Mouse (Mus musculus): ENCODE data around the gene Stxbp2. TPM values are rescaled to one million over a fixed set of nuclear protein-coding genes. Genes with fewer than 3 reads are reported as not detected.
A peak's percentile ranks its signal among the peaks of the same experiment; 100 is the strongest.

Stxbp2 gene
- polyA plus RNA-seq, 1 experiment from 2014 or later, result 48.2 TPM

DNA sequence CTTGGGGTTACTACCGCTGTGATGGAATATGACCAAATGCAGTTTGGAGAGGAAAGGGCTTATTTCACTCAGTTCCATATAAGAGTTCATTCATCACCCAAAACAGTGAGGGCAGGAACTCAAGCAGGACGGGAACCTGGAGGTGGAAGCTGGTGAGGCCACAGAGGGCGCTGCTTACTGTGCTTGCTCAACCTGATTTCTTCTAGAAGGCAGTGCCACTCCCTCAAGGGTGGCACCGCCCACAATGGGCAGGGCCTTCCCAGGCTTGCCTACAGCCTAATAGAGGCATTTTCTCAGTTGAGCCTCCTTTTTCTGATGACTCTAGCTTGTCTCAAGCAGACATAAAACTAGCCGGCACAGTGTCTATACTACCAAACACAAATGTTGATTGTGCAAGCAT is 15.0 kb downstream of the Stxbp2 start:
- H3K27ac ChIP-seq (ENCODE audit: poor library complexity, severe bottlenecking), result no peak overlapping the region
- ATAC-seq (ENCODE audit: insufficient number of reproducible peaks, low FRiP score), result no peak
- no peaks in the 10 kb centered on the region for H3K9me3 ChIP-seq (replicated peaks)
- H3K4me3 ChIP-seq, result no peak overlapping the region
- H3K9ac ChIP-seq, result no peak overlapping the region
- H3K4me1 ChIP-seq (replicated peaks), result no peaks in the 10 kb centered on the region
- H3K36me3 ChIP-seq, result peaks cover 20% of the 10 kb centered on the region; the same call in 1 of the 2 replicates
- WGBS, result 16% methylated on average over 5 of the region's 5 CpGs
- H3K4me2 ChIP-seq, result no peak overlapping the region
- H3K27me3 ChIP-seq (replicated peaks), result no peaks in the 10 kb centered on the region

- Histone ChIP-seq H3K27me3 (replicated peaks) (no peaks in the 10 kb centered on the region), H3K4me2 (no peak overlapping the region), H3K9ac (no peak overlapping the region), H3K4me3 (no peak overlapping the region), H3K9me3 (replicated peaks) (no peaks in the 10 kb centered on the region), H3K36me3 (peaks cover 8% of the 10 kb centered on the region; the same call in 1 of the 2 replicates), H3K27ac (ENCODE audit: poor library complexity, severe bottlenecking) (no peak overlapping the region), H3K4me1 (replicated peaks) (no peaks in the 10 kb centered on the region)
- ATAC-seq (ENCODE audit: insufficient number of reproducible peaks, low FRiP score), result no peak
- 77% methylated on average over 6 of the region's 6 CpGs for WGBS
Measured at GRCm38 (mm10) chr8:3646824-3647531, 16.2 kb downstream of the Stxbp2 start.

DNA sequence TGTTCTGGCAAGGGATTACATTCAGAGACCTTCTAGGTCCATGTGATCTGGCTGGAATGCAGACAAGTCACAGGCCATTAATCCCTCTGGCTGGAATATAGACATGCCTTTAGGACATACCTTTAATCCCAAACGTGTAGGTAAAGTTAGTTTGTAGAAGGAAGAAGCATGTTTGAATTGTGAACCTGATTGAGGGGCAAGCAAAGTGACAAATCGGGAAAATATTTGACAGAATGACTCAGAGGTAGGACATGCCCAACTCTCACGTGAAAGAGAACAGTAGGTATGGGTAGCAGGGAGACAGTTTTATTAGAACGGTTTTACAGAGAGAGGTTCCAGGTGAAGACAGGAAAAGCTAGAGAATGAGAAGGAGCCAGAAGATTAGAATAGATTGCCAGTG is 16.8 kb downstream of the Stxbp2 start:
- Histone ChIP-seq H3K4me2 (no peak overlapping the region), H3K4me3 (no peak overlapping the region), H3K36me3 (peaks cover 6% of the 10 kb centered on the region; the same call in 1 of the 2 replicates), H3K9me3 (replicated peaks) (no peaks in the 10 kb centered on the region), H3K4me1 (replicated peaks) (no peaks in the 10 kb centered on the region), H3K9ac (no peak overlapping the region), H3K27me3 (replicated peaks) (no peaks in the 10 kb centered on the region), H3K27ac (ENCODE audit: poor library complexity, severe bottlenecking) (no peak overlapping the region)
- WGBS, result 71% methylated on average over 4 of the region's 4 CpGs
- ATAC-seq (ENCODE audit: insufficient number of reproducible peaks, low FRiP score), result no peak

DNA sequence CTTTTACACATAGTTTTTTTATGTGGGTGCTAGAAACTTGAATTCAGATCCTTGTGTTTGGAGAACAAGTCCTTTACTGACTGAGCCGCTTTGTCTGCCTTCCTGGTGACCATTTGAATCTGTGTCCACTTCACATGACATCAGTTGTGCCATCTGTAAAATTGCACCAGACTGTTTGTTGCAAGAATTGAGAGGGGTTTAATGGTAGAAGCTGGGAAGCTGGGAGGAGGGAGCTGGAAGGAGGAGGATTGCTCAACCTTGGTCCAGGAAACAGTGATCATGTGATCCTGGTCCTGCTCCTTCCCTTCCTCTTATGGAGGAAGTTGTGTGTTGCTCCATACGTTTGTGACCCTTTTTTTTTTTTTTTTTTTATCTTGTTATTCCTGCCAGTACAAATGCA is 17.5 kb downstream of the Stxbp2 start:
- Histone ChIP-seq H3K4me3 (no peak overlapping the region), H3K9me3 (replicated peaks) (no peaks in the 10 kb centered on the region), H3K4me2 (no peak overlapping the region), H3K4me1 (replicated peaks) (no peaks in the 10 kb centered on the region), H3K27me3 (replicated peaks) (no peaks in the 10 kb centered on the region), H3K27ac (ENCODE audit: poor library complexity, severe bottlenecking) (no peak overlapping the region), H3K9ac (no peak overlapping the region), H3K36me3 (no peaks in the 10 kb centered on the region)
- ATAC-seq (ENCODE audit: insufficient number of reproducible peaks, low FRiP score), result no peak
- 66% methylated on average over 2 of the region's 2 CpGs for WGBS

DNA sequence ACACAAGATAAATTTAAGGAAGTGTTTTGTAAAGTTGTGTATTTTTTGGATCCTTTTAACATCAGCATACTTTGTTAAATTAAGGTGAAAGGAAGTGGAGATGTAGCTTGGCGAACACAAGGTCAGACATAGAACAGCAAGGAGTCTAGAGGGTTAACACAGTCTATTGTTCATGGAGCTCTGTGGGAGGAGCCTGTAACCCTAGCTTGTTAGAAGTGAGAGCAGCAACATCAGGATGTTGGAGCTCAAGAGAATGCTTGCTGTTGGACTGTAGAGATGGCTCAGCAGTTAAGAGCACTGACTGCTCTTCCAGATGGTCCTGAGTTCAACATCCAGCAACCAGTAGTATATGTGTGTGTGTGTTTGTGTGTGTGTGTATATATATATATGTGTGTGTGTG is 18.2 kb downstream of the Stxbp2 start:
- ATAC-seq (ENCODE audit: insufficient number of reproducible peaks, low FRiP score), result no peak
- 52% methylated on average over 1 of the region's 1 CpGs for WGBS
- H3K4me3 ChIP-seq, result no peak overlapping the region
- no peak overlapping the region for H3K9ac ChIP-seq
- H3K4me1 ChIP-seq (replicated peaks), result no peaks in the 10 kb centered on the region
- H3K9me3 ChIP-seq (replicated peaks), result no peaks in the 10 kb centered on the region
- H3K27ac ChIP-seq (ENCODE audit: poor library complexity, severe bottlenecking), result no peak overlapping the region
- no peaks in the 10 kb centered on the region for H3K27me3 ChIP-seq (replicated peaks)
- H3K4me2 ChIP-seq, result peak overlapping the region; percentile 17; the same call in 1 of the 2 replicates
- no peaks in the 10 kb centered on the region for H3K36me3 ChIP-seq

DNA sequence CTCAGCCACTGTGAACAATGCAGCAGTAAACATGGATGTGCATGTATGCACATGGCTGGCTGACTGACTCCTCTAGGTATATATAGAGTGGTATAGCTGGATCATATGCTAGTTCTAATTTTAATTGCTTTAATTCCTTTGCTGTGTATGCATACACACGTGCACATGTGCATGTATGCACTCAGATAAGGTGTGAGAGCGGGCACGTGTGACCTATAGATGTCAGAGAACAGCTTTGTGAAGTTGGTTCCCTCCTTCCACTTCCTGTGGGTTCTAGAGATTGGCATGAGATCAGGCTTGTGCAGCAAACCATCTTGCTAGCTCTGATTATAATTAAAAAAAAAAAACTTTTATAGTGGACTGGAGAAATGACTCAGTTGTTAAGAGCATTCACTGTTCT is 22.1 kb downstream of the Stxbp2 start:
- 60% methylated on average over 3 of the region's 3 CpGs for WGBS
- no peak for ATAC-seq (ENCODE audit: insufficient number of reproducible peaks, low FRiP score)
- H3K4me2 ChIP-seq, result no peak overlapping the region
- no peaks in the 10 kb centered on the region for H3K4me1 ChIP-seq (replicated peaks)
- H3K9ac ChIP-seq, result no peak overlapping the region
- H3K36me3 ChIP-seq, result no peaks in the 10 kb centered on the region
- H3K27me3 ChIP-seq (replicated peaks), result peaks cover 9% of the 10 kb centered on the region
- no peaks in the 10 kb centered on the region for H3K9me3 ChIP-seq (replicated peaks)
- H3K4me3 ChIP-seq, result no peak overlapping the region
- H3K27ac ChIP-seq (ENCODE audit: poor library complexity, severe bottlenecking), result no peak overlapping the region

GRCm38 (mm10) chr8:3654726-3655508 is 24.2 kb downstream of the Stxbp2 start:
- H3K9me3 ChIP-seq (replicated peaks), result no peaks in the 10 kb centered on the region
- no peaks in the 10 kb centered on the region for H3K4me1 ChIP-seq (replicated peaks)
- H3K4me2 ChIP-seq, result no peak overlapping the region
- H3K36me3 ChIP-seq, result no peaks in the 10 kb centered on the region
- no peak overlapping the region for H3K4me3 ChIP-seq
- no peak overlapping the region for H3K27ac ChIP-seq (ENCODE audit: poor library complexity, severe bottlenecking)
- 64% methylated on average over 11 of the region's 11 CpGs for WGBS
- ATAC-seq (ENCODE audit: insufficient number of reproducible peaks, low FRiP score), result no peak
- H3K27me3 ChIP-seq (replicated peaks), result peaks cover 13% of the 10 kb centered on the region
- H3K9ac ChIP-seq, result no peak overlapping the region

- Histone ChIP-seq H3K4me3 (no peak within 1 kb of the TSS), H3K36me3 (no peaks in the 10 kb centered on the region), H3K27me3 (replicated peaks) (peaks cover 13% of the 10 kb centered on the region), H3K4me2 (no peak within 1 kb of the TSS), H3K9me3 (replicated peaks) (no peaks in the 10 kb centered on the region), H3K4me1 (replicated peaks) (no peaks in the 10 kb centered on the region), H3K9ac (no peak within 1 kb of the TSS), H3K27ac (ENCODE audit: poor library complexity, severe bottlenecking) (no peak within 1 kb of the TSS)
- ATAC-seq (ENCODE audit: insufficient number of reproducible peaks, low FRiP score), result no peak
- 70% methylated on average over 3 of the region's 3 CpGs for WGBS
Measured at GRCm38 (mm10) chr8:3655526-3655925, 24.8 kb downstream of the Stxbp2 start, which contains the start of gene Retn. TSS of gene Retn (plus strand) at chr8:3655770.

DNA sequence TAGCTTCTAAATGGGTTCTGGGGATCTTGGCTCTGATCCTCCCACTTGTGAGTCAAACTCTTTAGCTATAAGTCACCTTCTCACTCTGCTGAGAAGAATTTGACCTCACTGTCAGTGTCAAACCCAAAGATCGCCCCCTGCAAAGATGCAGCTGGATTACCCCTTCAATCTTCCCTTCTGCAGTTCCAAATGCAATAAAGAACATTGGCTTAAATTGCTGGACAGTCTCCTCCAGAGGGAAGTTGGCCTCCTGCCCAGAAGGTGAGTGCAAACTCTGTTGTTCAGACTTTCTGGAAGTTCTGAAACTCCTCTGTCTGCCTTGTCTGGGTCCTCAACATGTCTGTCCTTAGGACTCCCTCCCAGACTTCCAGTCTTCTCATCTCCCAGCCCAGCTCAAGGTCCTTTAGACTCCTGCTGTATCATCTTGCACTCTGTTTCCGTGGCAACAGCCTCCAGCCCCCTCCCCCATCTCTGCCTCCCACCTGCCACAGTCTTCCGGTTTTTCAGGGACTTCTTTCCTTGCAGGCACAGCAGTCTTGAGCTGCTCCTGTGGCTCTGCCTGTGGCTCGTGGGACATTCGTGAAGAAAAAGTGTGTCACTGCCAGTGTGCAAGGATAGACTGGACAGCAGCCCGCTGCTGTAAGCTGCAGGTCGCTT is 26.1 kb downstream of the Stxbp2 start:
- peaks cover 13% of the 10 kb centered on the region for H3K27me3 ChIP-seq (replicated peaks)
- 35% methylated on average over 7 of the region's 7 CpGs for WGBS
- no peaks in the 10 kb centered on the region for H3K9me3 ChIP-seq (replicated peaks)
- no peaks in the 10 kb centered on the region for H3K4me1 ChIP-seq (replicated peaks)
- no peaks in the 10 kb centered on the region for H3K36me3 ChIP-seq
- H3K4me3 ChIP-seq, result no peak overlapping the region
- H3K4me2 ChIP-seq, result no peak overlapping the region
- no peak overlapping the region for H3K9ac ChIP-seq
- H3K27ac ChIP-seq (ENCODE audit: poor library complexity, severe bottlenecking), result no peak overlapping the region
- no peak for ATAC-seq (ENCODE audit: insufficient number of reproducible peaks, low FRiP score)

GRCm38 (mm10) chr8:3660889-3661288 is 30.1 kb downstream of the Stxbp2 start:
- WGBS, result 68% methylated on average over 8 of the region's 8 CpGs
- no peak overlapping the region for H3K9ac ChIP-seq
- ATAC-seq (ENCODE audit: insufficient number of reproducible peaks, low FRiP score), result no peak

GRCm38 (mm10) chr8:3664405-3664804 is 33.6 kb downstream of the Stxbp2 start:
- 51% methylated on average over 5 of the region's 5 CpGs for WGBS
- H3K4me2 ChIP-seq, result no peak overlapping the region
- no peak overlapping the region for H3K9ac ChIP-seq
- no peaks in the 10 kb centered on the region for H3K4me1 ChIP-seq (replicated peaks)
- H3K27me3 ChIP-seq (replicated peaks), result peaks cover 4% of the 10 kb centered on the region; the same call in 1 of the 2 replicates
- ATAC-seq (ENCODE audit: insufficient number of reproducible peaks, low FRiP score), result no peak
- H3K36me3 ChIP-seq, result no peaks in the 10 kb centered on the region
- H3K27ac ChIP-seq (ENCODE audit: poor library complexity, severe bottlenecking), result no peak overlapping the region
- H3K4me3 ChIP-seq, result no peak overlapping the region
- H3K9me3 ChIP-seq (replicated peaks), result no peaks in the 10 kb centered on the region

More at GRCm38 (mm10) chr8:3660889-3661288, 30.1 kb downstream of the Stxbp2 start:
- Histone ChIP-seq H3K9me3 (replicated peaks) (no peaks in the 10 kb centered on the region), H3K27ac (ENCODE audit: poor library complexity, severe bottlenecking) (no peak overlapping the region), H3K4me2 (no peak overlapping the region), H3K4me3 (no peak overlapping the region), H3K36me3 (no peaks in the 10 kb centered on the region), H3K27me3 (replicated peaks) (peaks cover 13% of the 10 kb centered on the region), H3K4me1 (replicated peaks) (no peaks in the 10 kb centered on the region)
